Mouse (Mus musculus): ENCODE measurements around the gene Ppie. TPM values are rescaled to one million over a fixed set of nuclear protein-coding genes. Genes with fewer than 3 reads are reported as not detected.

Gene Ppie
- polyA plus RNA-seq, 1 experiment = 23.6 TPM

- Histone ChIP-seq H3K4me3 (replicated peaks; ENCODE audit: control insufficient read depth, low read depth, low read length) (no peak overlapping the region), H3K27ac (ENCODE audit: control insufficient read depth, insufficient read depth, low read depth, low read length, poor library complexity) (no peak overlapping the region), H3K4me1 (ENCODE audit: control insufficient read depth, insufficient read depth, low read length) (no peaks in the 10 kb centered on the region; the same call in 1 of the 2 replicates)
- TF ChIP-seq CTCF (IDR thresholded peaks at IDR 0.05; ENCODE audit: control insufficient read depth, insufficient read depth, low read length) (no peak), POLR2A (IDR thresholded peaks at IDR 0.05; ENCODE audit: borderline replicate concordance, control insufficient read depth, low read depth, low read length) (no peak)
- 87% methylated on average over 2 of the region's 2 CpGs for WGBS
Observed at GRCm38 (mm10) chr4:123085290-123085689, 54.5 kb downstream of the Ppie start.

- 40% methylated on average over 13 of the region's 13 CpGs for WGBS
- no peak overlapping the region for H3K4me3 ChIP-seq (replicated peaks; ENCODE audit: control insufficient read depth, low read depth, low read length)
- TF ChIP-seq POLR2A (IDR thresholded peaks at IDR 0.05; ENCODE audit: borderline replicate concordance, control insufficient read depth, low read depth, low read length) (no peak), CTCF (IDR thresholded peaks at IDR 0.05; ENCODE audit: control insufficient read depth, insufficient read depth, low read length) (no peak)
- H3K27ac ChIP-seq (ENCODE audit: control insufficient read depth, insufficient read depth, low read depth, low read length, poor library complexity) = no peak overlapping the region
- H3K4me1 ChIP-seq (ENCODE audit: control insufficient read depth, insufficient read depth, low read length) = no peaks in the 10 kb centered on the region; the same call in 1 of the 2 replicates
Observed at GRCm38 (mm10) chr4:123083323-123083902, 56.3 kb downstream of the Ppie start.

- H3K4me3 ChIP-seq (replicated peaks; ENCODE audit: control insufficient read depth, low read depth, low read length) = peak overlapping the region; percentile 11
- no peak overlapping the region for H3K27ac ChIP-seq (ENCODE audit: control insufficient read depth, insufficient read depth, low read depth, low read length, poor library complexity)
- H3K4me1 ChIP-seq (ENCODE audit: control insufficient read depth, insufficient read depth, low read length) = no peaks in the 10 kb centered on the region; the same call in 1 of the 2 replicates
- no peak for TF ChIP-seq POLR2A (IDR thresholded peaks at IDR 0.05; ENCODE audit: borderline replicate concordance, control insufficient read depth, low read depth, low read length)
- peak; percentile 83 for TF ChIP-seq CTCF (IDR thresholded peaks at IDR 0.05; ENCODE audit: control insufficient read depth, insufficient read depth, low read length)
- 74% methylated on average over 20 of the region's 20 CpGs for WGBS
Observed at GRCm38 (mm10) chr4:123082283-123083163, 57.2 kb downstream of the Ppie start.

- 60% methylated on average over 13 of the region's 13 CpGs for WGBS
- TF ChIP-seq POLR2A (IDR thresholded peaks at IDR 0.05; ENCODE audit: borderline replicate concordance, control insufficient read depth, low read depth, low read length) = no peak
- no peak for TF ChIP-seq CTCF (IDR thresholded peaks at IDR 0.05; ENCODE audit: control insufficient read depth, insufficient read depth, low read length)
- H3K27ac ChIP-seq (ENCODE audit: control insufficient read depth, insufficient read depth, low read depth, low read length, poor library complexity) = peak overlapping the region; percentile 59; the same call in 1 of the 2 replicates
- H3K4me1 ChIP-seq (ENCODE audit: control insufficient read depth, insufficient read depth, low read length) = no peaks in the 10 kb centered on the region
- H3K4me3 ChIP-seq (replicated peaks; ENCODE audit: control insufficient read depth, low read depth, low read length) = peak overlapping the region; percentile 61
Observed at GRCm38 (mm10) chr4:123080791-123081190, 59.0 kb downstream of the Ppie start.

- WGBS = 62% methylated on average over 4 of the region's 4 CpGs
- H3K27ac ChIP-seq (ENCODE audit: control insufficient read depth, insufficient read depth, low read depth, low read length, poor library complexity) = no peak overlapping the region
Observed at GRCm38 (mm10) chr4:123078231-123078630, 61.5 kb downstream of the Ppie start.

More at GRCm38 (mm10) chr4:123078231-123078630, 61.5 kb downstream of the Ppie start:
- Histone ChIP-seq H3K4me3 (replicated peaks; ENCODE audit: control insufficient read depth, low read depth, low read length) (no peak overlapping the region), H3K4me1 (ENCODE audit: control insufficient read depth, insufficient read depth, low read length) (no peaks in the 10 kb centered on the region)
- TF ChIP-seq CTCF (IDR thresholded peaks at IDR 0.05; ENCODE audit: control insufficient read depth, insufficient read depth, low read length) (no peak), POLR2A (IDR thresholded peaks at IDR 0.05; ENCODE audit: borderline replicate concordance, control insufficient read depth, low read depth, low read length) (no peak)

Other genes starting within 250 kb of the Ppie start
- not detected in 2 replicates for gene Mfsd2a, start 178.8 kb downstream of the Ppie start, polyA plus RNA-seq (2011; ENCODE audit: insufficient read depth, insufficient read length, low replicate concordance, missing spikeins)
- gene Mycl, start 144.3 kb downstream of the Ppie start, polyA plus RNA-seq (2011; ENCODE audit: insufficient read depth, insufficient read length, low replicate concordance, missing spikeins) = 0.40 and 0.60 TPM in 2 replicates
- 7.3 and 12.3 TPM in 2 replicates for gene Trit1, start 123.4 kb downstream of the Ppie start, polyA plus RNA-seq (2011; ENCODE audit: insufficient read depth, insufficient read length, low replicate concordance, missing spikeins)
- gene Bmp8b, start 34.8 kb downstream of the Ppie start, polyA plus RNA-seq (2011; ENCODE audit: insufficient read depth, insufficient read length, low replicate concordance, missing spikeins) = not detected in 2 replicates
- gene Oxct2b, start 23.7 kb downstream of the Ppie start, polyA plus RNA-seq (2011; ENCODE audit: insufficient read depth, insufficient read length, low replicate concordance, missing spikeins) = 0.56 TPM in 1 of 2 replicates, not detected in the other
- not detected in 2 replicates for gene Hpcal4, start 43.3 kb upstream of the Ppie start, polyA plus RNA-seq (2011; ENCODE audit: insufficient read depth, insufficient read length, low replicate concordance, missing spikeins)
- gene Nt5c1a, start 61.6 kb upstream of the Ppie start, polyA plus RNA-seq (2011; ENCODE audit: insufficient read depth, insufficient read length, low replicate concordance, missing spikeins) = not detected in 2 replicates
- gene Heyl, start 93.6 kb upstream of the Ppie start, polyA plus RNA-seq (2011; ENCODE audit: insufficient read depth, insufficient read length, low replicate concordance, missing spikeins) = 0.77 and 0.84 TPM in 2 replicates
- gene Pabpc4, start 122.4 kb upstream of the Ppie start, polyA plus RNA-seq (2011; ENCODE audit: insufficient read depth, insufficient read length, low replicate concordance, missing spikeins) = 147 and 150 TPM in 2 replicates
- not detected in 2 replicates for gene Oxct2a, start 183.7 kb upstream of the Ppie start, polyA plus RNA-seq (2011; ENCODE audit: insufficient read depth, insufficient read length, low replicate concordance, missing spikeins)
- not detected in 2 replicates for gene Bmp8a, start 203.3 kb upstream of the Ppie start, polyA plus RNA-seq (2011; ENCODE audit: insufficient read depth, insufficient read length, low replicate concordance, missing spikeins)

Data from bone marrow, adult 2 months (tissue).